Mouse (Mus musculus): ENCODE measurements around the gene Tmem238l. TPM values are rescaled to one million over a fixed set of nuclear protein-coding genes. Genes with fewer than 3 reads are reported as not detected.

Tmem238l gene
- polyA plus RNA-seq, 1 experiment from 2014 or later = not detected

- no peak overlapping the region for H3K9ac ChIP-seq (ENCODE audit: low read length)
- ATAC-seq (ENCODE audit: insufficient read depth, low FRiP score, low TSS enrichment) = no peak
- DNase-seq (ENCODE audit: low spot score) = no peak
- no peaks in the 10 kb centered on the region for H3K27me3 ChIP-seq (ENCODE audit: control insufficient read depth, insufficient read depth, low read length)
- H3K4me1 ChIP-seq (ENCODE audit: control insufficient read depth, insufficient read depth, low read length) = no peaks in the 10 kb centered on the region
- no peaks in the 10 kb centered on the region for H3K9me3 ChIP-seq (ENCODE audit: control insufficient read depth, low read length)
- no peak overlapping the region for H3K4me2 ChIP-seq (ENCODE audit: low read depth)
- 75% methylated on average over 7 of the region's 7 CpGs for WGBS
- no peak overlapping the region for H3K27ac ChIP-seq (ENCODE audit: low read depth, low read length)
- no peak overlapping the region for H3K4me3 ChIP-seq (ENCODE audit: low read depth, low read length)
- no peaks in the 10 kb centered on the region for H3K36me3 ChIP-seq (ENCODE audit: control insufficient read depth, insufficient read depth, low read length)
These were observed 21.8 kb upstream of the Tmem238l start for GRCm38 (mm10) chr11:66934428-66935173.

GRCm38 (mm10) chr11:66942011-66942410 is 14.4 kb upstream of the Tmem238l start:
- H3K4me1 ChIP-seq (ENCODE audit: control insufficient read depth, insufficient read depth, low read length) = no peaks in the 10 kb centered on the region
- H3K4me2 ChIP-seq (ENCODE audit: low read depth) = no peak overlapping the region
- DNase-seq (ENCODE audit: low spot score) (no peak), ATAC-seq (ENCODE audit: insufficient read depth, low FRiP score, low TSS enrichment) (no peak)
- 93% methylated on average over 5 of the region's 5 CpGs for WGBS
- H3K27me3 ChIP-seq (ENCODE audit: control insufficient read depth, insufficient read depth, low read length) = no peaks in the 10 kb centered on the region
- H3K4me3 ChIP-seq (ENCODE audit: low read depth, low read length) = no peak overlapping the region
- no peak overlapping the region for H3K9ac ChIP-seq (ENCODE audit: low read length)
- no peak overlapping the region for H3K27ac ChIP-seq (ENCODE audit: low read depth, low read length)
- H3K9me3 ChIP-seq (ENCODE audit: control insufficient read depth, low read length) = no peaks in the 10 kb centered on the region
- H3K36me3 ChIP-seq (ENCODE audit: control insufficient read depth, insufficient read depth, low read length) = no peaks in the 10 kb centered on the region

GRCm38 (mm10) chr11:66945224-66945767 is 11.1 kb upstream of the Tmem238l start:
- no peaks in the 10 kb centered on the region for H3K9me3 ChIP-seq (ENCODE audit: control insufficient read depth, low read length)
- DNase-seq (ENCODE audit: low spot score) (no peak), ATAC-seq (ENCODE audit: insufficient read depth, low FRiP score, low TSS enrichment) (no peak)
- H3K27ac ChIP-seq (ENCODE audit: low read depth, low read length) = no peak overlapping the region
- no peak overlapping the region for H3K4me3 ChIP-seq (ENCODE audit: low read depth, low read length)
- no peak overlapping the region for H3K9ac ChIP-seq (ENCODE audit: low read length)
- no peaks in the 10 kb centered on the region for H3K4me1 ChIP-seq (ENCODE audit: control insufficient read depth, insufficient read depth, low read length)
- WGBS = 58% methylated on average over 2 of the region's 2 CpGs
- no peaks in the 10 kb centered on the region for H3K27me3 ChIP-seq (ENCODE audit: control insufficient read depth, insufficient read depth, low read length)
- H3K36me3 ChIP-seq (ENCODE audit: control insufficient read depth, insufficient read depth, low read length) = no peaks in the 10 kb centered on the region
- no peak overlapping the region for H3K4me2 ChIP-seq (ENCODE audit: low read depth)

DNA sequence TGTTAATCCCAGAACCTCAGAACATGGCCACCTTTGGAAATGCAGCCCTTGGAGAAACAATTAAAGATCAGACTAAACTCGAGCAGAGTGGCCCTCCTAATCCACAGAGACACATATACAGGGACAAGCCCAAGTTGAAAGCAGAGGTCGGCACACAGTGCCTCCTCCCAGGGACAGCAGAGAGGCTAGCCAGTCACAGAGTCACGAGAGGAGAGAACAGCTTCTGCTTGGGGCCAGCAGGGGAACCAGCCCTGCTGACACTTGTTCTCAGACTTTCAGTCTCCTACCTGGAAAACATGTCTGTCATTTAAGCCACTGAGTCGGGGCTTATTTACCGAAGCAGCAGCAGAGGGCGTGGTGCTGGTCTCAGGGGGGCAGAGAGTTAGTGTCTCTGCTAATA is 9.9 kb upstream of the Tmem238l start:
- H3K27ac ChIP-seq (ENCODE audit: low read depth, low read length) = no peak overlapping the region
- no peak overlapping the region for H3K9ac ChIP-seq (ENCODE audit: low read length)
- DNase-seq (ENCODE audit: low spot score) (no peak), ATAC-seq (ENCODE audit: insufficient read depth, low FRiP score, low TSS enrichment) (no peak)
- H3K27me3 ChIP-seq (ENCODE audit: control insufficient read depth, insufficient read depth, low read length) = no peaks in the 10 kb centered on the region
- no peak overlapping the region for H3K4me3 ChIP-seq (ENCODE audit: low read depth, low read length)
- no peaks in the 10 kb centered on the region for H3K4me1 ChIP-seq (ENCODE audit: control insufficient read depth, insufficient read depth, low read length)
- H3K4me2 ChIP-seq (ENCODE audit: low read depth) = no peak overlapping the region
- H3K36me3 ChIP-seq (ENCODE audit: control insufficient read depth, insufficient read depth, low read length) = no peaks in the 10 kb centered on the region
- H3K9me3 ChIP-seq (ENCODE audit: control insufficient read depth, low read length) = no peaks in the 10 kb centered on the region
- 72% methylated on average over 6 of the region's 6 CpGs for WGBS

GRCm38 (mm10) chr11:66946922-66947321 is 9.5 kb upstream of the Tmem238l start:
- no peaks in the 10 kb centered on the region for H3K9me3 ChIP-seq (ENCODE audit: control insufficient read depth, low read length)
- no peak overlapping the region for H3K4me2 ChIP-seq (ENCODE audit: low read depth)
- DNase-seq (ENCODE audit: low spot score) (no peak), ATAC-seq (ENCODE audit: insufficient read depth, low FRiP score, low TSS enrichment) (no peak)
- WGBS = 72% methylated on average over 6 of the region's 6 CpGs
- H3K27ac ChIP-seq (ENCODE audit: low read depth, low read length) = no peak overlapping the region
- H3K4me1 ChIP-seq (ENCODE audit: control insufficient read depth, insufficient read depth, low read length) = no peaks in the 10 kb centered on the region
- no peak overlapping the region for H3K9ac ChIP-seq (ENCODE audit: low read length)
- H3K27me3 ChIP-seq (ENCODE audit: control insufficient read depth, insufficient read depth, low read length) = no peaks in the 10 kb centered on the region
- H3K4me3 ChIP-seq (ENCODE audit: low read depth, low read length) = no peak overlapping the region
- H3K36me3 ChIP-seq (ENCODE audit: control insufficient read depth, insufficient read depth, low read length) = no peaks in the 10 kb centered on the region

DNA sequence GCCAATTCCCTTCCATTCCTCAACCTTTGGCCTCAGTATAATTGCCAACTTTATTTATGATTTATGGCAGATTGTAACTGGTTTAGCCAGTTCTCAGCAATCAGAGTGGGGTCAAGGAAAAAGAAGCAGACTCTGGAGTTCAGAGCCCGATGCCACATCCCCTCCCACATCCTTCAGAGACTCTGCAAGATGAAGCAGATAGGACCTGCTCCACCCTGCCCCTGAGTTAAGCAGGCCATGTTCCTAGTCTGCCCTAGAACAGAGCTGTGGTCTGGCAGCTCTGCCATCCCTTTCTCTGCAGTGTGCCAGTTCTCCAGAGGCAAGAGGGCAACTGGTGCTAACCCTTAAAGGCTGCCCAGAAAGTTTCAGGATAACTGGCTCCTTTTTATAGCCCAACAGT is 4.4 kb downstream of the Tmem238l start:
- DNase-seq (ENCODE audit: low spot score) = no peak
- H3K4me1 ChIP-seq (ENCODE audit: control insufficient read depth, insufficient read depth, low read length) = no peaks in the 10 kb centered on the region
- H3K4me2 ChIP-seq (ENCODE audit: low read depth) = no peak overlapping the region
- no peaks in the 10 kb centered on the region for H3K9me3 ChIP-seq (ENCODE audit: control insufficient read depth, low read length)
- H3K9ac ChIP-seq (ENCODE audit: low read length) = no peak overlapping the region
- WGBS = 77% methylated on average over 1 of the region's 1 CpGs
- no peaks in the 10 kb centered on the region for H3K36me3 ChIP-seq (ENCODE audit: control insufficient read depth, insufficient read depth, low read length)
- no peaks in the 10 kb centered on the region for H3K27me3 ChIP-seq (ENCODE audit: control insufficient read depth, insufficient read depth, low read length)
- H3K4me3 ChIP-seq (ENCODE audit: low read depth, low read length) = no peak overlapping the region
- no peak for ATAC-seq (ENCODE audit: insufficient read depth, low FRiP score, low TSS enrichment)
- no peak overlapping the region for H3K27ac ChIP-seq (ENCODE audit: low read depth, low read length)

- no peaks in the 10 kb centered on the region for H3K4me1 ChIP-seq (ENCODE audit: control insufficient read depth, insufficient read depth, low read length)
- ATAC-seq (ENCODE audit: insufficient read depth, low FRiP score, low TSS enrichment) (no peak), DNase-seq (ENCODE audit: low spot score) (no peak)
- 87% methylated on average over 12 of the region's 12 CpGs for WGBS
- H3K27me3 ChIP-seq (ENCODE audit: control insufficient read depth, insufficient read depth, low read length) = no peaks in the 10 kb centered on the region
- H3K4me2 ChIP-seq (ENCODE audit: low read depth) = no peak overlapping the region
- no peak overlapping the region for H3K9ac ChIP-seq (ENCODE audit: low read length)
- no peaks in the 10 kb centered on the region for H3K36me3 ChIP-seq (ENCODE audit: control insufficient read depth, insufficient read depth, low read length)
- H3K9me3 ChIP-seq (ENCODE audit: control insufficient read depth, low read length) = no peaks in the 10 kb centered on the region
- no peak overlapping the region for H3K4me3 ChIP-seq (ENCODE audit: low read depth, low read length)
- H3K27ac ChIP-seq (ENCODE audit: low read depth, low read length) = no peak overlapping the region
These were observed 5.2 kb downstream of the Tmem238l start for GRCm38 (mm10) chr11:66961447-66962176.

GRCm38 (mm10) chr11:66963462-66963861 is 7.0 kb downstream of the Tmem238l start:
- H3K4me1 ChIP-seq (ENCODE audit: control insufficient read depth, insufficient read depth, low read length) = no peaks in the 10 kb centered on the region
- H3K27ac ChIP-seq (ENCODE audit: low read depth, low read length) = no peak overlapping the region
- no peaks in the 10 kb centered on the region for H3K36me3 ChIP-seq (ENCODE audit: control insufficient read depth, insufficient read depth, low read length)
- H3K4me2 ChIP-seq (ENCODE audit: low read depth) = no peak overlapping the region
- no peak overlapping the region for H3K9ac ChIP-seq (ENCODE audit: low read length)
- H3K4me3 ChIP-seq (ENCODE audit: low read depth, low read length) = no peak overlapping the region
- H3K27me3 ChIP-seq (ENCODE audit: control insufficient read depth, insufficient read depth, low read length) = no peaks in the 10 kb centered on the region
- no peaks in the 10 kb centered on the region for H3K9me3 ChIP-seq (ENCODE audit: control insufficient read depth, low read length)
- DNase-seq (ENCODE audit: low spot score) = no peak
- no peak for ATAC-seq (ENCODE audit: insufficient read depth, low FRiP score, low TSS enrichment)
- 92% methylated on average over 1 of the region's 1 CpGs for WGBS
